Mouse (Mus musculus): ENCODE results near the gene Nsun6.

DNA sequence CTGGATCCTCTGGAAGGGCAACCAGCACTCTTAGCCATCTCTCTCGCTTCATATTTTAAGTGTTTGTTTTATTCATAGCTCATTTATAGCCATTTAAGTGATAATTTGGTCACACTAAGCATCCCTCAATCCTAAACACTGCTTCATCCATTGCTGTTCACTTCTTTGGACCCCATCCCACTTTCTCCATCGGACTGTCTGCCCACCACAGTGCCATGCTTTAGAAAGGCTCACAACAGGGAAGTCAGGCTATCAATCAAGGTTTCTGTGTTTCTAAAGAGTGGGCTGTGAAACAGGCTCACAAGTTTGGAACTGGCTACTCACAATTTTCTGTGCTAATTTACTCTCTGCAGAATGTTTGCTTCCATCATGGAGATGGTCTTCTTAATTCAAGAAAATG lies 101.8 kb downstream of the Nsun6 start:
- TF ChIP-seq CTCF (IDR thresholded peaks at IDR 0.05; ENCODE audit: control insufficient read depth, insufficient read depth, low read length) (no peak), POLR2A (IDR thresholded peaks at IDR 0.05; ENCODE audit: borderline replicate concordance, control insufficient read depth, low read depth, low read length) (no peak)

Measured in bone marrow, adult 2 months (tissue).